Comparison of ENCODE assay signal across 29 mouse cellular contexts in genomic region chr14:122611035-122611434, GRCm38 (mm10).
"Had no signal": no experiment of that assay in that cellular context is flagged by ENCODE, and none has a peak within 500 bp of the region (broad histone marks: within the 10 kb centered on the region; RNA-seq: fewer than 3 reads in every experiment).

No protein-coding gene starts in this region.

- H3K9ac ChIP-seq: limb, embryonic 12.5 days; limb, embryonic 13.5 days; limb, embryonic 15.5 days; liver, embryonic 14.5 days; liver, embryonic 15.5 days; liver, postnatal 0 days; lung, embryonic 14.5 days; lung, embryonic 15.5 days; midbrain, embryonic 12.5 days; midbrain, embryonic 13.5 days; midbrain, embryonic 15.5 days; neural tube, embryonic 12.5 days; neural tube, embryonic 13.5 days had no signal

- H3K4me1 ChIP-seq: limb, embryonic 15.5 days; lung, embryonic 15.5 days; megakaryocyte, embryonic 14.5 days; midbrain, embryonic 13.5 days; midbrain, embryonic 15.5 days; neural tube, embryonic 13.5 days had no signal

- H3K9me3 ChIP-seq: limb, embryonic 10.5 days; limb, embryonic 12.5 days; limb, embryonic 13.5 days; limb, embryonic 15.5 days; liver, embryonic 15.5 days; lung, embryonic 15.5 days; megakaryocyte, embryonic 14.5 days; midbrain, embryonic 10.5 days; midbrain, embryonic 12.5 days; midbrain, embryonic 13.5 days; midbrain, embryonic 15.5 days; neural tube, embryonic 12.5 days; neural tube, embryonic 13.5 days had no signal

- H3K36me3 ChIP-seq: limb, embryonic 10.5 days; limb, embryonic 12.5 days; limb, embryonic 13.5 days; limb, embryonic 15.5 days; liver, embryonic 15.5 days; lung, embryonic 15.5 days; midbrain, embryonic 10.5 days; midbrain, embryonic 12.5 days; midbrain, embryonic 13.5 days; midbrain, embryonic 15.5 days; neural tube, embryonic 12.5 days; neural tube, embryonic 13.5 days had no signal

- DNase-seq: left cerebral cortex, postnatal 4 days; liver, postnatal 0 days; lung, adult 18-20 months; lung, adult 2 months; lung, embryonic 14.5 days; lung, postnatal 10 days; lung, postnatal 14 days; lung, postnatal 36 days; lung, postnatal 4 days; midbrain, embryonic 14.5 days had no signal

- H3K4me2 ChIP-seq: limb, embryonic 12.5 days; limb, embryonic 13.5 days; limb, embryonic 15.5 days; liver, embryonic 15.5 days; lung, embryonic 14.5 days; lung, embryonic 15.5 days; midbrain, embryonic 11.5 days; midbrain, embryonic 12.5 days; midbrain, embryonic 13.5 days; midbrain, embryonic 15.5 days; neural tube, embryonic 12.5 days; neural tube, embryonic 13.5 days had no signal

- H3K27ac ChIP-seq: left cerebral cortex, adult 2 months; limb, embryonic 10.5 days; limb, embryonic 12.5 days; limb, embryonic 13.5 days; limb, embryonic 15.5 days; liver, embryonic 14.5 days; liver, embryonic 15.5 days; lung, embryonic 15.5 days; macrophage; midbrain, embryonic 10.5 days; midbrain, embryonic 12.5 days; midbrain, embryonic 13.5 days; midbrain, embryonic 15.5 days; neural tube, embryonic 12.5 days; neural tube, embryonic 13.5 days had no signal

- H3K4me3 ChIP-seq: left cerebral cortex, adult 2 months; limb, embryonic 10.5 days; limb, embryonic 12.5 days; limb, embryonic 13.5 days; limb, embryonic 15.5 days; liver, embryonic 15.5 days; lung, embryonic 15.5 days; megakaryocyte, embryonic 14.5 days; midbrain, embryonic 10.5 days; midbrain, embryonic 12.5 days; midbrain, embryonic 13.5 days; midbrain, embryonic 15.5 days; myocyte; neural tube, embryonic 12.5 days; neural tube, embryonic 13.5 days had no signal

- ATAC-seq: liver, postnatal 0 days; midbrain, embryonic 13.5 days; midbrain, embryonic 15.5 days; midbrain, embryonic 16.5 days had no signal

- H3K27me3 ChIP-seq: limb, embryonic 12.5 days; limb, embryonic 13.5 days; limb, embryonic 15.5 days; liver, embryonic 15.5 days; lung, embryonic 15.5 days; megakaryocyte, embryonic 14.5 days; midbrain, embryonic 12.5 days; midbrain, embryonic 13.5 days; midbrain, embryonic 15.5 days; neural tube, embryonic 12.5 days; neural tube, embryonic 13.5 days had no signal
